Mouse (Mus musculus) layer of hippocampus, postnatal 14 days (tissue): Measurements from ENCODE around the gene Olfr56. TPM values are rescaled to one million over a fixed set of nuclear protein-coding genes. Genes with fewer than 3 reads are reported as not detected.
"Not testable (repeated sequence)": the region's sequence is repeated elsewhere in the genome, so short reads cannot be mapped to it uniquely, and the experiment has no call there.

Experiments used
- DNase-seq, 2 experiments: peaks; one replicate each; pipeline ENCODE4 v3.0.0; 2021 to 2022; ENCODE audit warnings: low spot score in 2 of 2, mixed read lengths in 1 of 2
- total RNA-seq, 2 experiments: library from RNA; stranded (reverse); gene quantifications; 2 replicates each; pipeline ENCODE4 v1.2.3; 2021

The Olfr56 gene
- total RNA-seq, 2 experiments from 2014 or later = not detected

- DNase-seq = not testable (repeated sequence)
Measured at GRCm38 (mm10) chr11:49051894-49052293, 73.2 kb downstream of the Olfr56 start.

- DNase-seq = not testable (repeated sequence)
Measured at GRCm38 (mm10) chr11:49060061-49060460, 81.4 kb downstream of the Olfr56 start.

GRCm38 (mm10) chr11:49061865-49062264, 83.2 kb downstream of the Olfr56 start:
- DNase-seq = not testable (repeated sequence)

GRCm38 (mm10) chr11:49063713-49064469, 85.2 kb downstream of the Olfr56 start, which contains the start of gene Tgtp2:
Gene Tgtp2, minus strand, starts transcription at chr11:49064206.
- DNase-seq = not testable (repeated sequence)

- no peak for DNase-seq
Measured at GRCm38 (mm10) chr11:49068358-49068757, 89.7 kb downstream of the Olfr56 start.

- not testable (repeated sequence) for DNase-seq
Measured at GRCm38 (mm10) chr11:49076001-49076757, 97.5 kb downstream of the Olfr56 start, which contains the start of gene Ifi47. Gene Ifi47, plus strand, starts transcription at chr11:49076587.

- DNase-seq = no peak
Measured at GRCm38 (mm10) chr11:49077012-49077411, 98.3 kb downstream of the Olfr56 start.

GRCm38 (mm10) chr11:49078719-49079118, 100.0 kb downstream of the Olfr56 start:
- no peak for DNase-seq

- DNase-seq = no peak
Measured at GRCm38 (mm10) chr11:49080636-49081035, 101.9 kb downstream of the Olfr56 start.

- DNase-seq = no peak
Measured at GRCm38 (mm10) chr11:49081356-49081755, 102.7 kb downstream of the Olfr56 start.

GRCm38 (mm10) chr11:49081886-49082285, 103.2 kb downstream of the Olfr56 start:
- DNase-seq = no peak

GRCm38 (mm10) chr11:49083146-49083545, 104.5 kb downstream of the Olfr56 start:
- DNase-seq = no peak

GRCm38 (mm10) chr11:49083808-49084207, 105.1 kb downstream of the Olfr56 start:
- DNase-seq = no peak

GRCm38 (mm10) chr11:49084385-49084784, 105.7 kb downstream of the Olfr56 start:
- no peak for DNase-seq

- DNase-seq = no peak
Measured at GRCm38 (mm10) chr11:49084875-49085274, 106.2 kb downstream of the Olfr56 start.

GRCm38 (mm10) chr11:49086858-49087361, 108.2 kb downstream of the Olfr56 start:
- no peak for DNase-seq

GRCm38 (mm10) chr11:49087830-49088616, 109.3 kb downstream of the Olfr56 start:
- no peak for DNase-seq

- no peak for DNase-seq
Measured at GRCm38 (mm10) chr11:49088990-49089652, 110.4 kb downstream of the Olfr56 start.

GRCm38 (mm10) chr11:49089735-49090507, 111.2 kb downstream of the Olfr56 start:
- no peak for DNase-seq

- DNase-seq = no peak
Measured at GRCm38 (mm10) chr11:49090551-49090950, 111.9 kb downstream of the Olfr56 start.
